Mouse (Mus musculus): ENCODE measurements around the gene Slc34a3.

GRCm38 (mm10) chr2:25223681-25224491 is 10.3 kb downstream of the Slc34a3 start:
- no peak for TF ChIP-seq CTCF (IDR thresholded peaks at IDR 0.05; ENCODE audit: borderline replicate concordance, insufficient read depth, low read length)
- no peak for TF ChIP-seq POLR2A (IDR thresholded peaks at IDR 0.05; ENCODE audit: low read depth, low read length)
